9 mouse cellular contexts compared by ENCODE assay signal in genomic region chr11:85888451-85888961, GRCm38 (mm10). TPM values are rescaled to one million over a fixed set of nuclear protein-coding genes. Genes with fewer than 3 reads are reported as not detected.
DNase-seq lines count a peak whose midpoint lies in the region; ATAC-seq and TF ChIP-seq lines count a peak whose summit lies in the region.
"Had no signal": no experiment of that assay in that cellular context is flagged by ENCODE, and none has a peak within 500 bp of the region (broad histone marks: within the 10 kb centered on the region; RNA-seq: fewer than 3 reads in every experiment).

No protein-coding gene starts in this region.

- WGBS in forebrain, embryonic 10.5 days = under 1% methylated on average over 26 of the region's 26 CpGs
- under 1% methylated on average over 26 of the region's 26 CpGs for WGBS in forebrain, embryonic 13.5 days
- 1% methylated on average over 26 of the region's 26 CpGs for WGBS in liver, embryonic 11.5 days
- 3% methylated on average over 26 of the region's 26 CpGs for whole genome bisulfite sequencing in liver, postnatal 0 days (ENCODE audit: insufficient replicate concordance)

- H3K4me1 ChIP-seq in forebrain, embryonic 10.5 days = peaks cover 37% of the 10 kb centered on the region
- peaks cover 7% of the 10 kb centered on the region; the same call in 1 of the 2 replicates for H3K4me1 ChIP-seq in forebrain, embryonic 13.5 days
- H3K4me1 ChIP-seq in liver, embryonic 11.5 days (replicated peaks; ENCODE audit: control insufficient read depth, insufficient read depth, low read length) = peaks cover 13% of the 10 kb centered on the region
- H3K4me1 ChIP-seq in liver, postnatal 0 days (ENCODE audit: insufficient read depth) = no peaks in the 10 kb centered on the region

- no peak overlapping the region for H3K9ac ChIP-seq in forebrain, embryonic 13.5 days
- H3K9ac ChIP-seq in liver, embryonic 11.5 days (ENCODE audit: low read depth, low read length) = no peak overlapping the region
- H3K9ac ChIP-seq in liver, postnatal 0 days (replicated peaks) = no peak overlapping the region

- no peaks in the 10 kb centered on the region for H3K36me3 ChIP-seq in forebrain, embryonic 10.5 days (replicated peaks)
- no peaks in the 10 kb centered on the region for H3K36me3 ChIP-seq in forebrain, embryonic 13.5 days (ENCODE audit: poor library complexity, severe bottlenecking)
- no peaks in the 10 kb centered on the region for H3K36me3 ChIP-seq in liver, embryonic 11.5 days (ENCODE audit: control insufficient read depth, insufficient read depth, low read length)
- no peaks in the 10 kb centered on the region for H3K36me3 ChIP-seq in liver, postnatal 0 days (replicated peaks; ENCODE audit: insufficient read depth, low read length)

- no peak overlapping the region for H3K4me3 ChIP-seq in forebrain, embryonic 10.5 days
- no peak overlapping the region for H3K4me3 ChIP-seq in forebrain, embryonic 13.5 days
- H3K4me3 ChIP-seq in liver, embryonic 11.5 days (ENCODE audit: low read depth, low read length) = peak overlapping the region; percentile 28
- H3K4me3 ChIP-seq in liver, postnatal 0 days (ENCODE audit: low read depth, low read length) = no peak overlapping the region

- H3K9me3 ChIP-seq in forebrain, embryonic 10.5 days = no peaks in the 10 kb centered on the region
- H3K9me3 ChIP-seq in forebrain, embryonic 13.5 days (replicated peaks) = no peaks in the 10 kb centered on the region
- H3K9me3 ChIP-seq in liver, embryonic 11.5 days (ENCODE audit: control insufficient read depth, low read length) = no peaks in the 10 kb centered on the region
- no peaks in the 10 kb centered on the region for H3K9me3 ChIP-seq in liver, postnatal 0 days (ENCODE audit: low read length)

- no peak for TF ChIP-seq EP300 in liver, postnatal 0 days (IDR thresholded peaks at IDR 0.05; ENCODE audit: low read depth)

- no peak for ATAC-seq in forebrain, embryonic 13.5 days
- ATAC-seq in liver, embryonic 11.5 days (replicated peaks; ENCODE audit: low FRiP score) = no peak
- no peak for ATAC-seq in liver, postnatal 0 days

- no peak for TF ChIP-seq CTCF in liver, postnatal 0 days (IDR thresholded peaks at IDR 0.05; ENCODE audit: low read depth)

- H3K4me2 ChIP-seq in forebrain, embryonic 13.5 days = no peak overlapping the region
- peak overlapping the region; percentile 43 for H3K4me2 ChIP-seq in liver, embryonic 11.5 days
- H3K4me2 ChIP-seq in liver, postnatal 0 days (ENCODE audit: low read depth, low read length) = no peak overlapping the region

- no peak overlapping the region for H3K27ac ChIP-seq in forebrain, embryonic 10.5 days
- H3K27ac ChIP-seq in forebrain, embryonic 13.5 days = no peak overlapping the region
- no peak overlapping the region for H3K27ac ChIP-seq in liver, embryonic 11.5 days (ENCODE audit: low read depth, low read length)
- H3K27ac ChIP-seq in liver, postnatal 0 days (ENCODE audit: low read depth) = no peak overlapping the region

- DNase-seq in forebrain, embryonic 10.5 days (ENCODE audit: extremely low spot score, low spot score) = peak; percentile 56
- no peak for DNase-seq in liver, embryonic 11.5 days (ENCODE audit: low spot score)
- no peak for DNase-seq in liver, postnatal 0 days
- DNase-seq in embryo, embryonic 9.5 days (ENCODE audit: extremely low spot score) = peak; percentile 73
- DNase-seq in lung, postnatal 10 days = peak; percentile 46
- no peak for DNase-seq in spleen, postnatal 14 days (ENCODE audit: low spot score in 2 of 2)
- DNase-seq in spleen, postnatal 4 days (ENCODE audit: low spot score in 2 of 2) = no peak

- H3K27me3 ChIP-seq in forebrain, embryonic 10.5 days (ENCODE audit: poor library complexity, severe bottlenecking) = peaks cover 100% of the 10 kb centered on the region
- peaks cover 95% of the 10 kb centered on the region for H3K27me3 ChIP-seq in forebrain, embryonic 13.5 days
- H3K27me3 ChIP-seq in liver, embryonic 11.5 days (replicated peaks; ENCODE audit: control insufficient read depth, insufficient read depth, low read length) = peaks cover 97% of the 10 kb centered on the region
- peaks cover 92% of the 10 kb centered on the region for H3K27me3 ChIP-seq in liver, postnatal 0 days (ENCODE audit: insufficient read depth, low read length)

RNA-seq across cellular contexts. Expression of gene Tbx4, which starts 2.3 kb away (rescaled TPM):
- 0.25 and 0.30 TPM in 2 replicates for polyA plus RNA-seq in forebrain, embryonic 10.5 days (2016; fragmentation: Nextera tagmentation; extraction: Ambion mirVana)
- polyA plus RNA-seq in forebrain, embryonic 13.5 days (2015; fragmentation: Nextera tagmentation; extraction: Ambion mirVana) = 0.06 and 0.26 TPM in 2 replicates
- 0.79 and 0.86 TPM in 2 replicates for polyA plus RNA-seq in liver, embryonic 11.5 days (2014; fragmentation: Nextera tagmentation; extraction: Ambion mirVana)
- polyA plus RNA-seq in liver, postnatal 0 days (2015; fragmentation: Nextera tagmentation; extraction: Ambion mirVana) = not detected in 2 replicates

RNA-seq across cellular contexts. Expression of gene Gm11444, which starts 38.4 kb away (rescaled TPM):
- polyA plus RNA-seq in forebrain, embryonic 10.5 days (2016; fragmentation: Nextera tagmentation; extraction: Ambion mirVana) = not detected in 2 replicates
- not detected in 2 replicates for polyA plus RNA-seq in forebrain, embryonic 13.5 days (2015; fragmentation: Nextera tagmentation; extraction: Ambion mirVana)
- polyA plus RNA-seq in liver, embryonic 11.5 days (2014; fragmentation: Nextera tagmentation; extraction: Ambion mirVana) = not detected in 2 replicates
- not detected in 2 replicates for polyA plus RNA-seq in liver, postnatal 0 days (2015; fragmentation: Nextera tagmentation; extraction: Ambion mirVana)
- polyA plus RNA-seq: small intestine, adult 2 months had no signal

RNA-seq across cellular contexts. Expression of gene Tbx2, which starts 56.2 kb away (rescaled TPM):
- 2.5 and 3.2 TPM in 2 replicates for polyA plus RNA-seq in forebrain, embryonic 10.5 days (2016; fragmentation: Nextera tagmentation; extraction: Ambion mirVana)
- 0.42 and 0.61 TPM in 2 replicates for polyA plus RNA-seq in forebrain, embryonic 13.5 days (2015; fragmentation: Nextera tagmentation; extraction: Ambion mirVana)
- 2.7 and 3.2 TPM in 2 replicates for polyA plus RNA-seq in liver, embryonic 11.5 days (2014; fragmentation: Nextera tagmentation; extraction: Ambion mirVana)
- 0.66 and 0.75 TPM in 2 replicates for polyA plus RNA-seq in liver, postnatal 0 days (2015; fragmentation: Nextera tagmentation; extraction: Ambion mirVana)

Comparison
In these comparisons a context has a peak if more than half of its experiments do, and no peak if none do; other contexts are left out.
1. DNase-seq: peak in forebrain, embryonic 10.5 days (single experiment), embryo, embryonic 9.5 days (single experiment) and lung, postnatal 10 days (single experiment); none in liver, embryonic 11.5 days (single experiment), liver, postnatal 0 days (single experiment), spleen, postnatal 14 days (0 of 2) and spleen, postnatal 4 days (0 of 2).